Mouse (Mus musculus) A20 (cell line): ENCODE measurements around the gene Ly86.

ENCODE experiments used
- DNase-seq: peaks from one replicate; pipeline ENCODE4 v3.0.0-alpha.2; 2011; ENCODE audit warnings: low read depth, low spot score

The Ly86 gene

DNA sequence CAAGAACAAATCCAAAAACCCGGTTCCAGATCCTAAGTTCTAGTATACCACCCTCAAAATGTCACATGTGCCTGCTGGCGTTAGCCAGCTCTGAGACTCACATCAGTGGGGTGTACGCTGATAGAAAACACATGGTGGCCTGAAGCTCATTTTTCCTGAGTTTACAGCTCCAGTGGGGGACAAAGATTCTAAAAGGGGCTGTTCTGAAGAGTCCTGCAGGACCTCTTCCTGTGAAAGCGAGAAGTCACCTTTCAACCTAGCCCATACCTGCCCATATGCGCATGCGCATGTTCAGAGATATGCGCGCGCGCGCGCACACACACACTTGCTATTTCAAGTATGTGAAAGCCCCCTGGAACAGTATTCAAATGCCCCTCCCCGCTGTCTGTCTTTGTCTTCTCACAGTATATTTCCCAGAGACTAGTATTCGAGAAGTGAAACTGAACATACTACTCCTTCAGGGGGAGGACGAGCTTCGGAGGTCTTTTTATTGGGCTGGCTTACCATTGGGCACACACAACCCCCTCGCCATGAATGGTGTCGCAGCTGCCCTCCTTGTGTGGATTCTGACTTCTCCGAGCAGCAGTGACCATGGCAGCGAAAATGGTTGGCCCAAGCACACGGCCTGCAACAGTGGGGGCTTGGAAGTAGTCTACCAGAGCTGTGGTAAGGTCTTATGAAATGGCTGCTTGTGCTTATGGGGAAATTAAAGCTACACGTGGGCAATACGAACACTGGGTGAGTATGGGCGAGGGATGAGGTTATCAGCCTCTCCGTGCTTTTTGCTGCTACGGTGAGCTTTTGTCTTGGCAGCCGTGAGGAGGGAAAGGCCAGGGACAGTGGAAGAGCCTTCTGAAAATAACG lies at the start of gene Ly86:
TSS of gene Ly86 (plus strand) at position 300 of the 864 bp plus-strand sequence.
- peak; percentile 97 for DNase-seq

DNA sequence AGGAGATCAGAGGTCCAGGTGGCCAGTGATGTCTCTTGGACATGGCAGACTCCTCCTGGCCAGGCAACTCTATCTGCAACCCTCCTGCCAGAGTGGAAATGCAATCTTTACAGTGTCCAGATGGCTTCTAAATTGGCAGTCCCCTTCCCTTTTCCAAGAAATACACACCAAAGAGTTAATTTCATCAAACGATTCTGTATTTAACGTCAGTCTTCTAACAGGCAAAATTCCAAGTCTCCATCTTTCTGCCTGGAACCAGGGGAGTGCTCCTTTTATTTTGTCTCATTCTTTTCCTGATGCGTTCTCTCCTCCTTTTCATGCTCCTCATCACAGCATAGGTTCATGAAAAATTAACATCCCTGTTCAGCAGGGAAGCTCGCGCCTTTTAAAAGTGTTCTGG lies 47.1 kb upstream of the Ly86 start:
- DNase-seq = no peak

DNA sequence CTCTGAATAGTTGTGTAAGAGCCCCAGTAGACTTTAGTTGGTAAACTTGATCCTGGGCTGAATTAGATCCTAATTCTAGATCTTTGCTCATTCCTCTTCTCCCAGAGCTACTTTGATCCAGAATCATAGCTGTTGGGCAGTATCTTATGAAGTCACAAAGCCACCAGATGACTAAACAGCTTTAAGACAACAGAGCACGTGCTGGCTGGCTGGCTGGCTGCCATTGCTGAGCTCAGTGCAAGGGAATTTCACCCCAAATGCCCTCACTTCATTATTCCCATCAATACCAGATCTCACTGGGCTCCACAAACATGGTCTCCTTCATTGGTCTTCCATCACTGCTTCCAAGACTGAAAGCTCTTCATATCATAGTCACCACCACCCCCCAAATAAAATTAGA lies 46.2 kb upstream of the Ly86 start:
- no peak for DNase-seq

DNA sequence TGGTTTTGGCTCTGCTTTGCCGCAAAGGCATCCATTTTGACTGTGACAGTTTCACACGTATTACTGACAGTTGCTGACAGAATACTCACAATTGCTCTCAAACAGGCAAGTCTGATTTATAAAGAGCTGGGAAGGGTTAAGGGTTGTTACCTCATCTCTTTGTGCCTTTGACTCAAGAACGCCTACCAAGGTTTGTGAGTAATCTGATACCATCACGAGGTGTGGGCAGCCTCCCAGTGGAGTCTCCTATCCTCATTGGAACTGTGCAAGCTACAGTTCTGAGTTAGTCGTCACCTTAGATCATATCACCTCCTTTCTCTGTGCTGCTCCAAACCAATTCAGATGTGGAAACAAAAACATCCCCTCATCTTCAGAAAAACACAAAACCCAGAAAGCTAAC lies 42.1 kb upstream of the Ly86 start:
- DNase-seq = no peak

DNA sequence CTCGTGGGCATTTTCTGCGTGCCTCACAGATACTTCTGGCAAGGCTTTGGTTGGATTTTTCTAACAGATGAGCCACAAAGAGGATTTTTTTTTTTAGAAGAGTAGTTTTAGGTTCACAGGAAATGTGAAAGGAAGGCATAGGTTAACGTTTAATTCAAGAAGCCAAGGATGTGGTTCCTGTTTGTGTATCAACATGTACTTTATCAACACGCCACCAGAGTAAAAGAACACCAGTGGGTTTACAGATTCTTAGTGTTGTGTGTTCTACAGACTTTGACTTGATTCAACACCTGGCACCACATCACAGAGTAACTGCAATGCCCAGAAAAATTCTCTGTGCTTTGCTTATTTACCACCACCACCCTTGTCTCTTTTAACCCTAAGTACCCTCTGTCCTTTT lies 37.0 kb upstream of the Ly86 start:
- no peak for DNase-seq

DNA sequence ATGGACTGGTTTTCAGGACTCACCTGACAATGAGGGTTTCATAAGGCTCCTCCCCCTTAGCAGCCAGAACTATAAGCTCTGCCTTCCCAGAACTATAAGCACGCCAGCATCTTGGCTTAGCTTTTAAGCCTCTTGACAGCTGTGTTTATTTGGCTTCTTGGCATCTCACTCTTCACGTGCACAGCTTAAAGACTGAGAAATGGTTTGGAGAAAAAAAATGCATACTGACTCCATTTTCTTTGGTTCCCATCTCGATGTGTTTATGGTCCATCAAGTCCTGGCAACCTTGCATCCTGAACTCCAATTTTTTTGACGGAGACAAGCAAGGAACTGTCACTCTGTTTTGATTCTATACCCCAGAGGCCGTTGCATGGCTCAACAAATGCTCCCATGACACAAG lies 35.7 kb upstream of the Ly86 start:
- no peak for DNase-seq

DNA sequence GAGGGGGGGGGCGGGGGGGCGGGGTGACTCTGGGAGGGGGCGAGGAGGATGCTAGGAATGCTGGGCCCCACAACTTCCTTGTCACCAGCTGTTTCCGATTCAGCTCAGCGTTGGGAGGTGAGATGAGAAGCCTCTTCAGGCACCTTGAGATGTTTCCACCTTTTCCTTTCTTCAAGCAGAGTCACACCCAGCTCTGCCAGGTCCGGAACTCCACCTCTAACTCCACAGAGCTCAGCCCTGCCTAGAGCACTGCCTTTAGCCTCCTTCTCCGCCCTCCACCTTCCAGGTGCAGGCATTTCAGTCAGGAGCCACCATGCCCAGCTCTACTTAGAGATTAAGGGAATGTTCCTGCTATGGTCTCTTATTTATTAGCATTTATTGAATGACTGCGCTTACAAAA lies 34.7 kb upstream of the Ly86 start:
- DNase-seq = no peak

DNA sequence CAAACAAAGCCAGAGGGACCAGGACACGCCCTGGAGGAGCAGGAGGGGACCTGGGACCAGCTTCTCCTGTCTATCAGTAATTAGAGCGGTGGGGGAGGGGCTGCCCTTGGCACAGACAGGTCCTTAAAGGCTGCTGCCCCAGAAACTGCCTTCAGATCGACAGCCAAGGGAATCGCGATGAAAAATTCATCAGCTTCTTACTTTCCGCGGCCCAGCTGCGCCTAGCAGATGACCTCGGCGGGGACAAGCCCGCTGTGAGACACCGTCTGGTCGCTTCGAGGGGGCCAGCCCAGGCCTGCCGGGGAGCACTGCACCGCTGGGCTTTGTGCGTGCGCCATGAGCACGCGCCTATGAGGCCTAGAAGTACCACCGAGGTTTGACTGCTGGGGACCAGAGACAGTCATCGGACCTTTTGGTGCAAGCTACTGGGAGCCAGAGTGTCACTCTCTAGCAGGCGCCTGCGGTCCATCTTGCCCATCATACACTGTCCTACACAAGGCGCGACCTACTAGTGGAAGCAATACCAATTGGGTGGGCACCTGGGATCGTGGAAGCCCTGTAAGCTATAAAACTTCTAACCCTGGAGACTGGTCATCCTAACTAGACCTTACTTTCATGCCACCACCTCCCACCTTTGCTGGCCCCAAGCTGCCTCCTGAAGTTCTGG lies 33.3 kb upstream of the Ly86 start:
- DNase-seq = no peak

DNA sequence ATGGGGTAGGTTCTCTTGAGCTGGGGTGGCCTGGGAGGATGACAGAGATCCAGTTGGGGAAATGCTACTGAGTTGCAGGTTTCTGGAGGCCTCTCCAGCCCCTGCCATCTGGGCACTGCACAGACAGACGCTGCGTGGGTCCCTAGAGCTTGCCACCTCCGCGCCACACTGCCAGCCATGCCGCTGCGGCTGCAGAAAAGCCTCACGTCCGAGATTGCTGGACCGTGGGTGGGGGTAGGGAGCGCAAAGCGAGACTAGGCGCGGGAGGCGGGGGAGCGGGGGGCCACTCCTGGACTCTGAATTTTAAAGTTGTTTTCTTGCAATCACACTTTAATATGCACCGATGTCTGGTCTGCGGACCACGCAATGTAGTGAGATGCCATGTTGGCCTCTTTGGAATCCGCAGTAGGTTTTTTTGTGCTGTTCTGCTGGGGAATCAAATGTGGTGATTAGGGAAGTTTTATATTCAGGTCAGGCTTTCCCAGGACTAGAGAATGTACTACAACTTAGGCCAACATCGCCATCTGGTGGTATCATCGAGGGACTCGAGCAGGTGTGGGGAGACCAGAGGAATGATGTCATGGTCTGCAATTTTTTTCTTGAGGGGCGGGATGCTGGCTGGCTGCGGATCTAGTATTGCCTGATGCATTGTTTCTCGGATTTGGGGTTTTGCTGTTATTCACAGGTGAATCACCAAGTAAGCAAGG lies 32.6 kb upstream of the Ly86 start:
- DNase-seq = peak; percentile 73

DNA sequence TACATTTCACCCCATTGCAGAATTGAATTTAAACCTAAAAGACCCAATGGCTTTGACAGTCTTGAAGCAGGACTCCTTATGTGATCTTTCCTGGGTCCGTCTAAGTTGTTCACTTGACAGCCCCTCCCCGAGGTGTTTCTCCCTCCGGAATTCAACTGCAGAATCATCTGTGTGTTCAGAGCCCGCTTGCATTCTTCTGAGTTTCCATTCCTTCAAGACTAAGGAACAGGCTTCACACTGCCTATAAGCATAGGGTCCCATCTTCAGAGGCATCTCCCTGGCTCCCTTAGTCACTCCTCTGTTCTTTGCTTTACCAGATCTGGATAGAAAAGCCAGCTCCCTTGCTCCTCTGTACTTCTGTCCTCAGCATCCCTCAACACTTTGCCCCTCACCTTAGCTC lies 32.1 kb upstream of the Ly86 start:
- DNase-seq = no peak

DNA sequence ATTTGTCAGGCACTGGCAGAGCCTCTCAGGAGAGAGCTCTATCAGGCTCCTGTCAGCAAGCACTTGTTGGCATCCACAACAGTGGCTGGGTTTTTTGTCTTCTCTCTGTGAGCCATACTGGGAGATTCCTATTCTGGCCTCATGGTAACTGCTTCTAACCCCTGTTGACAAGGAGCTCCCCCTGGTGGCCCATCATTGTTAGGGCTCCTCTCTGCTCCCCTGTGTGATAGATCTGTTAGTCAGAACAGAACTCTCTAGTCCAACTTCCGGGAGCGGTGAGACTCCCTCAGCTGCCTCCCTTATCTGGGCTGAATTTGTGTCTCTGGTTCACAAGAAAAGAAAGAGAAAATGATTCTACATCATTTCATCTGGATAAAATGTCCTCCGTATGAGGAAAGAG lies 19.5 kb upstream of the Ly86 start:
- DNase-seq = peak; percentile 77

DNA sequence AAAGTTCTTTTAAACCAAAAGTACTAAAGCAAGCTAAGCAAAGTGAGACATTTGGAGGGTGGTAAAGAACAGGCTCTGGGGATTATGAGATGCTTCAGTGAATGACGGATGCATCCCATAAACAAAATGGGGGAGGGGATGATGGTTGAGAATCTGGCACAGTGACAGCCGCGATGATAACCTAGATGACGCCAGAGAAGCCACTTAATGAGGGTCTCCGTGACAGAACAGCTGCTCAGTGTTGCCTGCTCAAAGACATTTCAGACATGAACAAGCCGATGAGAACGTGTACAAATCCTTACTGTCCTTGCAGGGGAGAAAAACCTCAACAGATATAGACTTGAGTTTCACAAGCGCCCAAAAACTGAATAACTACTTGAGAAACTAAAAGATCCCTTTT lies 15.3 kb upstream of the Ly86 start:
- no peak for DNase-seq

DNA sequence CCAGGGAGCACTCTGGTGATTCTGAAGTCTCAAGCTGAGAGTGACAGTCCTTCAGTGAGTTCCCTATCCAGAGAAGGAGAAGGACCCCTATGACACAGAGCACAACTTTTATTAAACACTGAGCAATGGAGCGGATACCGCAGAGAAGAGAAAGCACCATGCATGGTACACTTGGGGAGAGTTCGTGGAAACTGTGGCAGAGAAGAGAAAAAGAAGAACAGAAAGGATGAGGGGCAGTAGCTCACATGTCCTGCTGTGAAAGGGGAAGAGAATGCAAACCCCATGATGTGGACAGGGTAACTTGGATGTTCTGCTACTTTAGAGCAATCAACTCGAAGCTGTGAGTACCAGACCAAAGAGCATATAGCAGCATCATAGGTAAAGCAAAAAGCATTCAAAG lies 14.0 kb upstream of the Ly86 start:
- peak; percentile 39 for DNase-seq

DNA sequence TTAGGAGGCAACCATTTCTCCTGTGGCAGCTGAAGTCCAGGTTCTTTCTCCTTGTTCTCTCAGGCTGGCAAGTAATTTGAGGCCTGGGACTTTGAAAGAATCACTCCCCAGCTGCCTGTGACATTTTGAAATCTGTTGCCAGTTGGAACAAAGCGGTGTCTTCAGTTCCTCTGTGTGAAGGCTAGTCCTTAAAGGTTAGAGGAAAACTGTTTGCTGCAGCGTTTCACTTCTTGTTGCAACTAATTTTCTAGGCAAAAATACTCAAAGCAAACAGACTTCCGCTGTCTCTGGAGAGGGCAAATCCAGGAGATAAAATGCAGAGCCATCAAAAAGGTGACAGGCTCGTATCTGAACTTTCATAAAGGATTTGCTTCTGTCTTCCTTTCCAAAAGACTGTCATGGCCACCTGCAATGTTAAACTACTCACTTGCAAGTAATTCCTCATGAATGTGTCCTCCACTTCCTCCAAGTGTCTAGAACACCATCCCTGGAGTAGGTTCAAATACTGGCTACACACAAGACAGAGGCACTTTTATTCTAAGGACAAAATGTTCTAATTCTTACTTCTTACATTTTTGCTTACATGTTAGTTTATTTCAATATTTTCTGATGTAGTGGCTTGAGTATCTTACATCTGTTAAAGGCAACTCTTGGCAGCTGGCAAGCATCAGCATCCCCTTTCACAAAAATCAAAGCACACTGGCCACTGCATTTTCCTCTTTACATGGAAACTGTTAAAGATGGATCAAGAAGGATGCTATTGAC lies 12.0 kb upstream of the Ly86 start:
- peak; percentile 30 for DNase-seq

DNA sequence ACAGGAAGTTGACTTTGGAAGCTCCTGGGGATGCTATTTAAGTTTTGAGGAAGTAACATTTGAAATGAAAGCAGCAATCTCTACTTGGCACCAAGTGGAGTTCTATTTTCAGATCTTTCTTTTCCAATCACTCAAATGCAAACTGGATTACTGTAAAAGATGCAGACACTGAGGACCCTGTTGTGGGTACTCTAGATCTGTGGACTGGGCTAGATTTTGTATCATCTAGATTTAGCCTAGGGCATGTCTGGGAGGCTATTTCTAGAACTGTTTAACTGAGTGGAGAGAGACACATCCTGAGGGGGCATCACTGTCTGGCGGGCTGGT lies 11.5 kb upstream of the Ly86 start:
- no peak for DNase-seq

DNA sequence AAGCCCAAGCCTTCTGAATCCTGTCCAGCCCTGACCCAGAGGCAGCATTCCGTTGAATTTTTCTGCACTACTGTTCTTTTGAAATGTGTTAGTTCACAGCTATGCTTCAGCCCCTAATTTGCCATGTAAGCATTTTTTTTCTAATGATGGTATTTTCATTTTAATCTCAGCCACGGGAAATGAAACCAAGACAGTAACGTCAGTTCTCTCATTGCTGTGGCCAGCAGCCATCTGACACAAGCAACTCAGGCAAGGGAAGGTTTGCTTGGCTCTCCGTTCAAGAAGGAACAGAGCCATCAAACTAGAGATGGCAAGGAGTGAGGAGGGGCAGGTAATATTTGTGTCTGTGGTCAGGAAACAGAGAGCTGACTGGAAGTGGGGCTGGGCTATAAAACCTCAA lies 7.7 kb upstream of the Ly86 start:
- peak; percentile 53 for DNase-seq

DNA sequence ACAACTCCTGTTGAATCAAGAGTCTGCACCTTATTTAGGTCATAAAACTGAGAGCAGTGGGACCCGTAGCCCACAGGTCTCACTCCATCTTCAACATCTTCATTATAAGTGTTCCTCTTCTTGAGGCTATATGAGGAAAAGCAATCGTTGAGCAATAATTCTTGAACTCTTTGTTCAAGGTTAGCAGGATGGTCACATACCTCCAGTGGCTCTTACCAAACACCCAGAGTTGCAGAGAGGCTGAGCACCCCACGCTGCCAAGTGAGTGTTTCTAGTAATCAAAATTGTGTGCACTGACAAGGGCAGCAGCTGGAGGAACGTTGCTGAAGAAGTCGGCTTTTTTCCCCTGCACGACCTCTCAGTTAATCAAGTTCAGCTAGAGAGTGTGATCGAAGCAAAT lies 7.1 kb upstream of the Ly86 start:
- DNase-seq = no peak

DNA sequence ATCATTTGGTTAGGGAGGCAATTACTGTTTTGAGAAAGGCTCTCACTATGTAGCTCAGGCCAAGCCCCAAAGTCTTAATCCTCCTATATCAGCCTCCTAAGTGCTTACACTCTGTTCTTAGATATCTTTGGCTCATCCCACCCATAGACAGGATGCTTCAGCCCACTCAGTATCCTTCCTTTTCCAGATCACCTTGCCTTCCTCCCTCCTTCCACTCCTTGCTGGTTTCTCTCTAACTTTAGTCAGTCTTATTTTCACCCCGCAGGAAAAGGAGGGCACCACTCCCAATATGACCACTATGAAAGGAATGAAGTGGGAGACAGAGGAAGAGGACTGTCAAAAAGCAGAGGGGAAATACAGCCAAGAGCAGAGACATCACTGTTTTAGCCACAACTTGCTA lies 2.2 kb upstream of the Ly86 start:
- no peak for DNase-seq

DNA sequence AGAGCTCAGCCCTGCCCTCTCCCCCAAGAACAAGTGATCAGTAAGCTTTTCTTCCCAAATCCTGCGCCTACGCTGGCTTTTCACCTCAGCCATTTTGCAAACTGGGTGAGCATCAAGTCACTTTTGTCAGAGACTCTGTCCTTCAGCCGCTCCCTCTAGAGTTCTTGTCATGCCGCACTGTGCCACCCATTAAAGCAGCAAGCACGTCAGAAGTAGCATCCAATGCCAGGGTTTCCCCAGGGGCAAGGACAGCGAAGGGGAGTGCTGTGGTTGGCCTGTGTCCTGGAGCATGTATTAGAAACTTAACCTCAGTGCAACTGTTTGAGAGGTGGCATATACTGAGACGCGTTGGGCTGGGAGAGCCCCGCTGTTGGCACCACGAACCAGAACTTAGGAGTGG lies 815 bp downstream of the Ly86 start:
- DNase-seq = peak; percentile 83

DNA sequence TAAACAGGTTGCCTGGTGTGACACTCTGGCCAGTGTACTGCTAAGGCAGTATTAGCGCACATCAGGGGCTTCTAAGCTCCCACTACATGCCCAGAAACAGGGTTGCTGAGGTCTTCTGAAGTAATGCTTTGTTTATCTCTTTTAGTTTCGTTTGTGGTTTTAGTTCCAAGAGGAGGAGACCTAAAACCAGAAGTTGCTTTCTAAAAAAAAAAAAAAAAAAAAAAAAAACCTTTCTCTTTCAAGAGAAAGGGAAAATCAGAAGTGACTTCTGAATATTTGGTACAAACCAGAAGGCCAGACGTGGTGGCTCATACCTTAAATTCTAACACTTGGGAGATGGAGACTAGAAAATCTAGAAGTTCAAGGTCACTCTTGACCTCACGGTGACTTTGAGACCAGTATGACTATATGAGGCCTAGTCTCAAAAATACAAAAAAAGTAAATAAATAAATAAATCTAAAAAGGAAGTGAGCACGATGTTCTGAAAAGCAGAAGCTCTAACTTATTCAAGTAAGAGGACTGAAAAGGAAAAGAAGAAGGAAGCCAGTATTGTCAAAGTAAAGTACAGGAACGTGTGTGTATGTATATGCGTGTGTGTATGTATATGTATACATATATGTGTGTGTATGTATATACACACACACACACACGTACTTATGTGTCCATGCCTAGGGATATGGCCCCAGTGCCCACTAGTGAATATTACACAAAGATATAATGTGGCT lies 3.0 kb downstream of the Ly86 start:
- DNase-seq = peak; percentile 75

DNA sequence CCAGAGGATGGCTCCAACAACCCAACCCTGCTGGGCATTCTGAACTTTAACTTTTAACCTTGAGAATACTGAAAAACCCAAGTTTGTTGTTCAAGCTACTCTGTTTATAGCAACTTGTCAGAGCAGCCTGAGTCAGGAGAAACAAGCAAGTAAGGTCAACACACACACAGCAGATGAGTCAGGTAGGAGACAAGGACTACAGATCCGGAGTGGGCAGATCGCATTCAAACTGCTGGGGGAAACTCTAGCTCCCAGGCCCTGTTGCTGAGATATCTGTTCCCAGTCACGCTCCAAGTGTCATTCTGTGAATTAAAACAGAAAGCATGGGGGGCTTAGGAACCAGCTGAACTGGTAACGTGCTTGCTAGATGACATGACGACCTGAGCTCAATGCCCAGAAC lies 4.0 kb downstream of the Ly86 start:
- DNase-seq = no peak
